Mouse (Mus musculus) layer of hippocampus, adult 9-11 months (tissue): ENCODE results near the gene Hist2h2ab.
"Not testable (repeated sequence)": the region's sequence is repeated elsewhere in the genome, so short reads cannot be mapped to it uniquely, and the experiment has no call there.

Experiments
- DNase-seq: peaks from one replicate; pipeline ENCODE4 v3.0.0; 2022

Hist2h2ab gene

GRCm38 (mm10) chr3:96198601-96199251, 20.9 kb upstream of the Hist2h2ab start:
- DNase-seq: not testable (repeated sequence)

- no peak for DNase-seq
Measured at GRCm38 (mm10) chr3:96199731-96200130, 19.9 kb upstream of the Hist2h2ab start.

DNA sequence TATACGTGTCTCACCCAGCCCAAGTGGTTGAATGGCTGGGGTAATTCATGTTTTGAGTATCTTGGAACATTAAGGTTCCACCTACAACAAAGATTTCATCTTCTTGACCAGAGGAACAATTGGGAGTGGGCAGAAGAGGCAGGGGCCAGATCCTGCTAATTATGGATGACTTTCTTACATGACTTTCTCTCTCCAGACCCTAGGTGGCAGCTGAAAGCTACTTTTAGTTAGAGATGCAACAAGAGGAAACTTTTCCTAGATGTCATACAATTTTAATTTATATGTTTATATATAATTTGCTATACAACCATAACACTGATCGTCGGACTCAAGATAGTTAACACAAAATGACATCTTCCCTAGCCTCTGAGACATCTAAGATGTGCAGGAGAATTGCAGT, 11.8 kb upstream of the Hist2h2ab start:
- DNase-seq: no peak

- DNase-seq: no peak
Measured at GRCm38 (mm10) chr3:96209242-96209641, 10.4 kb upstream of the Hist2h2ab start.

- DNase-seq: no peak
Measured at GRCm38 (mm10) chr3:96219191-96219641, 449 bp upstream of the Hist2h2ab start.

DNA sequence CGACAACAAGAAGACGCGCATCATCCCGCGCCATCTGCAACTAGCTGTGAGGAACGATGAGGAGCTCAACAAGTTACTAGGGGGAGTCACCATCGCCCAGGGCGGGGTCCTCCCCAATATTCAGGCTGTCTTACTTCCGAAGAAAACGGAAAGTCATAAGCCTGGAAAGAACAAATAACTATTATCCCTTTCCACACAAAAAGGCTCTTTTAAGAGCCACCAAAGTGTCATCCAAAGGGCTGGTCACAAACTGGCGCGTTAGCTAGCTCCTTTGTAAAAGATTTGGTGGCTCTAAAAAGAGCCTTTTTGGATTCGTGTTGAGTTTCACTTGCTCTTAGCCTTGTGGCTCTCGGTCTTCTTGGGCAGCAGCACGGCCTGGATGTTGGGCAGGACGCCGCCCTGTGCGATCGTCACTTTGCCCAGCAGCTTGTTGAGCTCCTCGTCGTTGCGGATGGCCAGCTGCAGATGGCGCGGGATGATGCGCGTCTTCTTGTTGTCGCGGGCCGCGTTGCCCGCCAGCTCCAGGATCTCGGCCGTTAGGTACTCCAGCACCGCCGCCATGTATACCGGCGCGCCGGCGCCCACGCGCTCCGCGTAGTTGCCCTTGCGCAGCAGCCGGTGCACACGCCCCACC, 583 bp downstream of the Hist2h2ab start:
- DNase-seq: not testable (repeated sequence)

GRCm38 (mm10) chr3:96220765-96221639, 1.3 kb downstream of the Hist2h2ab start, which contains the start of the genes Hist2h2ac and Hist2h2be:
Hist2h2ac (minus strand) TSS chr3:96220880.
Hist2h2be (plus strand) TSS chr3:96221119.
- peak; percentile 93 for DNase-seq

DNA sequence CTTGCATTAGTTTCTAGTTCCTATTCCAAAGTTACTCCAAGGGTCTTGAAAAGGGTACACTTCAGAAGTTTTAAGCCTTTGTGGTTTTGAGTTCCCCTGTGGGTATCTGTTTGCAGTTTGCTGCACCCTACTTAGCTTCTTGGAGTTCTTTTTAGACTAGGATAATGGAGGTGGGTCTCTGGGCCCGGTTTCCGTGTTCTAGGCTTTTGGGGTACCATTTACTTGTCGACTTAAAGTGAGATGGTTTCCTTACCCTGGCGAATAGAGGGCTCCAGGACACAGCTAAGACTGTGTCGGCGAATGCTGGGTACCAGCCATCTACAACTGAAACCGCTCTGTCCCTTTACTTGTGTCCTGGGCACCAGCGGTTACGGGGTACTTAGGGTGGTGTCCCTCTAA, 2.0 kb downstream of the Hist2h2ab start:
- no peak for DNase-seq

DNA sequence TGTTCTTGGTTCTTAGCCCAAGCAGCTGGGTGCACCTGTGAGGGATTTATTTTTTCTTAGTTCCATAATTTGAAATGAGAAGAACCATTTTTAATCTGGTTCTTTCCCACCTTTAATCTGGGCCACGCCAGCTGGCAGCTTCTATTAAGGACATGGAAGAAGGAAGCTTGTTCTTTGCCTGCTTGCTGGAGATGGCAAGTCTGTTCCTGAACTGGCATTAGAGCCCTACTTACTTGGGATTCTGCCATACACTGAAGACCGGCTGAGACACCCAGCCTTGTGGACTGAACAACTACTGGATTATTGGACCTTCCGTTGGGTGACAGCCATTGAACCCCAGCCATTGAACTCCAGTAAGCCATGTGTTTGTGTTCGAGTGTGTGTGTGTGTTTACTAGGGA, 3.1 kb downstream of the Hist2h2ab start:
- DNase-seq: no peak

DNA sequence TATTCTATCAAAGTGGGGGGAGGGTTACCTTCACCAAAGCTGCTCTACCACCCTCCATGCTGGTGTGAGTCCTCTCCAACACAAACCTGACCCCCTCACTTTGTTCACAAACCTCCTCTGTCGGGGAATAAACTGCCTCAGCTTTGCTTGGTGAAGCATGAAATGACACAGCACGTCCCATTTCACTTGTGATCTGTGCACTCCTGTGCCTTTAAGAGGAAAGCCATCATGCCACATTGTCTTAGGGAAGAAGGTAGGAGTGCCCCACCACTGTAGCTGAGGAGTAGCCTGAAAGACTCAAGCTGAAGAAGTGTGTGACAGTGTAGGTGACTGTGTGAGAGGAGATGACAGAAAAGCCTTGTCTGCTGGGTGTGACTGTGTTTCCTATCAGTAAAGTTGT, 5.8 kb downstream of the Hist2h2ab start:
- no peak for DNase-seq

DNA sequence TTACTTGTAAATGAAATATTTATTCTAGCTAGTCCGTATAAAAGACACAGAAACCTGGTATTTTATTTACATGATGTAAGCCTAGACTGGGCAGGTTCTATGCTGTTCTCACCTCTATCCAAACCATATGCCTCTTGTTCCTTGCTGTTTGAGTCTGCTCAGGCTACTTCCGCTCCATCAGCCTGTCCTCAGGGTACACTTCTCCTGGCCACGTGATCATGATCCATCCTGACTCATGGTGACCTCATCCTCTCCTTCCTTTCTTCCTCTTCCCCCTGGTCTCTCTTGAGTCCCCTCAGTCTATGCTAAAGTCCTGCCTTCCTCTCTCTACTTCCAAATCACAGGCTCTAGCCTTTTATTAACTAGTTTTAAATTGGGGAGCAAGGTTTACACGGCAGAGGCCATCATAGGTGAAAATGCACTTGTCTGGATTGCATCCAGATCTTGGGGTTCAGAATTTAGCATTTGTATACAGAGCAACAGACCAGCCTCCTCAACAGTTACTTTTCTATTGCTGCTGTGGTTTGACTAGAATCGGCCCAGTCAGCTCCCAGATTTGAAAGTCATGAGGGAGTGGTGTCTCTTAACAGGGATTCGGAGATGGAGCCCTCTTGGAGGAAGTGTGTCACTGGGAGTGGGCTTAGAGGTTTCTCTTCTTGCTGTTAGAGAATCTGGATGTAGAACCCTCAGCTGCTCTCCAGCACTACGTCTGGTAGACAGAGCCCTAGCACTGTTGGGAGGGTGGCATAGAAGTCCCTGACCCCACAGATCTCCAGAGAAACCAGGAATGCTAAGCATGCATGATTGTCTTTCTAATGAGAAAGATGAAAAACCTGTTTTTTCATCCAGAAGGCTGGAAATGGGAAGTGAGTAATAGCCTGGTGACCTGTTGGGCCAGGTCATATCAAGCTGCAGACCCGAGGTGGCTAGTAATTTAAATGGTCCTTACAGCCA, 7.3 kb downstream of the Hist2h2ab start:
- peak; percentile 57 for DNase-seq

- DNase-seq: no peak
Measured at GRCm38 (mm10) chr3:96228828-96229227, 9.2 kb downstream of the Hist2h2ab start.

DNA sequence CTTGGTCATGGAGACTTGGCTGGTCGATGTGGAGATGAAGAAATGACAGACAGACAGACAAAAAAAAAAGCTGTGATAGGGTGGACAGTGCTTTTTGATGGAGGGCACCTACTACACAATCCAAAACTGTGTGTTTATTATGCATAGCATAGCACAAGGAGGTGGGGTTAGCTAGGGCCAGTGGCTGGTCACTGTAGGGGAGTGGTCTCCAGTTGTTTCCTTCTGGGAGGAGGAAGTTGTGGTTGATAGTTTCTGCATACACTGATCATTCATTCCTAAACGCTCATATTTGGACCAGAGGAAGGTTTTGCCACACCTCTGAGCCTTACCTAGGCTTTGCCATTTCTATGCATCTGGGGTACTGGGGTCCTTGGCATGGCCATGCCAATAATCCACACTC, 10.7 kb downstream of the Hist2h2ab start:
- no peak for DNase-seq

DNA sequence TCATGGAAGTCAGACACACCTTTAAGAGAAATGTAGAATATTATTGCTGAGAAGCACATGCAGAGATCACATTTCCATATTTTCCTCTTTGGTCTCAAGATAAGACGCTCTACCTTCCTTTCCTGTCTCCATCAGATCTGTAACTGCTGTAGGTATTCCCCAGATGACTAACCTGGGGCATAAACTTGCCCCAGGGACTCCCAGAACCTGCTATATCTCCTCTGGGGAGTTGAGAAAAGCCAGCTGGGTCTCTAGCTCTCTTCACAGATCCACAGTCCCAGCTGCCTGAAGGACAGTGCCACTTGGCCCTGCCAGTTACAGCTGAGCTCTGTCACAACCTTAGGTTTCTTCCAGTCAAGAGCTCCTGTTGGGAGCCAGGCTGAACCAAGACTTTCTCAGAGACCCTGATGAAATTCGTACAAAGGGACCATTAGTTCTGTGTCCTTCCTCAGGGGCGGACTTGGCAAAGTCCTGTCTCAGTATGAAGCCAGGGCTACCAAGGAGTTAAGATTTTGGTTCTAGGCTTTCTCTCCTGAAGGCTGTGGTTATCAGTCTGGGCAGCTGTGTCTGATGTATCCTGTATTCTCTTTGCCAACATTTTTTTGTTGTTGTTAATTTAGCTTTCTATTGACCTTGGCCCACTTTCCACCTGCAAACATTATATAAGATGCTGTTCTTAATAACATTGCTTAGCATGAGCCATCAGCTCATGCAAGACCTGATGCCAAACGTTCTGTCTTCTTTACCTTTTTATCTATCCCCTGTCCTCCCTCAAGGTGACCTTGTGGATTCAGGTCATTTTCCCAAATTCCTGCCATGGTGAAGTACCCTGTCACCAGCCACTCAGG, 11.5 kb downstream of the Hist2h2ab start:
- no peak for DNase-seq

DNA sequence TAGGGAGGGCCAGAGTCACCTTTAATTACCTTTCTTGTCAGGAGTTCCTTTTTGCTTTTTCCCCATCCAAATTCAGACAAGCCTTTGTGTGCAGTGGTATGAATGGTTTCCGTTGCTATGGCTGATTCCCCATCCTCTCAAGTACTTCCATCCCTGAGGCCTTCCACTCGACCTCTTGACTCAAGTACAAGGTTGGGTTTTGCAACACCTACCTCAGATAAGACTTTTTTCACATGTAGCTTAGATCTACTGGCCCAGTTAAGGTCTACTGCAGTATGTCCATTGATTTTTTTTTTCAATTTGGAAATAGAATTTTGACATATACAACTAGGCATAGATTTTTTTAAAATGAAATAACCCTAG, 12.1 kb downstream of the Hist2h2ab start:
- no peak for DNase-seq

GRCm38 (mm10) chr3:96234914-96235313, 15.2 kb downstream of the Hist2h2ab start:
- DNase-seq: no peak

GRCm38 (mm10) chr3:96235836-96236235, 16.2 kb downstream of the Hist2h2ab start:
- no peak for DNase-seq

- DNase-seq: no peak
Measured at GRCm38 (mm10) chr3:96236834-96237334, 17.2 kb downstream of the Hist2h2ab start.

DNA sequence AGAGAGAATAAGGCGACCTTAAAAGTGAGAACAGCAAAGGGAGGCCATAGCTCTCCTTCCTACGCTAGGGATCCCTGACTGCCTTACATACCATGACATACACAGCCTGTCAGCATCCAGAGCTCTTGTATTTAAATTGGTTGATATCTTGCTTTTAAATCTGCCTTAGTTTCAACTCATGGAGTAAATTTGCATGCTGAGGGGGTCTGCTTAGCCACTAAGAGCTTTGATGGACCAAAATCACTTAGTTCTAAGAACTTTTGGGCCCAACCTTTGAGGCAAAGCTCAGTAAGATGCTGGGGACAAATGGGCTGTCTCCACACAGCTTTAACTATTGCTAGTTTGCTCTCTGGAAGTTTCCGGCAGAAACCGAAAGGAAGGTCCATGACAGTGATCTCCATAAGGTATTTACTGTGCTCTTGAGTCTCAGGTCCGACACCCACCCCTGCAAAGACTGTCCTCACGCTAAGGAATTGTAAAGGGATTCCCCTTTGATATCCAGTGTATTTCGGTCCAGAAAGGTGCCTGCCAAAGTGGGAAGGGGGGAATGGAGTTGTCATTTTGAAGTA, 17.8 kb downstream of the Hist2h2ab start:
- DNase-seq: no peak

- no peak for DNase-seq
Measured at GRCm38 (mm10) chr3:96237904-96238511, 18.3 kb downstream of the Hist2h2ab start.
